Mouse (Mus musculus) myocyte (in vitro differentiated cells): ENCODE measurements at regions not wholly inside any gene's neighbourhood (a gene's known extent, or its start where the extent isn't known, plus 50 kb on each side); places are given as distances from the start of the nearest gene placed in this dataset.

ENCODE experiments used
- H3K27me3 ChIP-seq: one replicate; pipeline ENCODE4 v1.6.1; 2011; ENCODE audit not compliant: control insufficient read depth, insufficient read depth, insufficient read length
- H3K36me3 ChIP-seq: one replicate; pipeline ENCODE4 v1.6.1; 2011; ENCODE audit not compliant: control insufficient read depth, insufficient read depth
- H3K4me2 ChIP-seq: one replicate; pipeline ENCODE4 v1.6.1; 2011; ENCODE audit warnings: low read depth, control low read depth
- H3K4me3 ChIP-seq: one replicate; pipeline ENCODE4 v1.5.1; 2011; ENCODE audit warnings: mild to moderate bottlenecking, control low read depth, moderate library complexity
- H3K79me2 ChIP-seq: one replicate; pipeline ENCODE4 v1.6.1; 2011; ENCODE audit not compliant: control insufficient read depth, insufficient read depth
- H3ac ChIP-seq: one replicate; pipeline ENCODE4 v1.6.1; 2011; ENCODE audit not compliant: control insufficient read depth, insufficient read length
- CEBPB ChIP-seq: IDR thresholded peaks from 2 replicates; pipeline ENCODE4 v1.6.1; 2011; ENCODE audit warnings: mild to moderate bottlenecking, moderate library complexity; ENCODE audit not compliant: poor library complexity, insufficient read depth, severe bottlenecking
- E2F4 ChIP-seq: IDR thresholded peaks from one replicate; pipeline ENCODE4 v1.6.1; 2011; ENCODE audit warnings: mild to moderate bottlenecking, control low read depth, moderate library complexity; ENCODE audit not compliant: insufficient read depth
- MAX ChIP-seq: IDR thresholded peaks from one replicate; pipeline ENCODE4 v1.6.1; 2011; ENCODE audit warnings: low read depth, mild to moderate bottlenecking, control low read depth
- MYOD1 ChIP-seq, 3 experiments: IDR thresholded peaks; one replicate each; pipeline ENCODE4 v1.6.1; 2011; ENCODE audit warnings: control low read depth in 2 of 3, low read depth in 2 of 3, mild to moderate bottlenecking in 2 of 3, moderate library complexity in 1 of 3; ENCODE audit not compliant: insufficient read length in 2 of 3, control insufficient read depth in 1 of 3
- MYOG ChIP-seq, 3 experiments: IDR thresholded peaks; one replicate each; pipeline ENCODE4 v1.6.1; 2011; ENCODE audit warnings: control low read depth in 2 of 3, low read depth in 2 of 3, mild to moderate bottlenecking in 2 of 3; ENCODE audit not compliant: insufficient read length in 2 of 3, control insufficient read depth in 1 of 3, insufficient read depth in 1 of 3
- POLR2A ChIP-seq: IDR thresholded peaks from one replicate; pipeline ENCODE4 v1.6.1; 2011; ENCODE audit warnings: low read depth, mild to moderate bottlenecking, control low read depth, moderate library complexity; ENCODE audit not compliant: insufficient read length
- POLR2AphosphoS2 ChIP-seq: IDR thresholded peaks from one replicate; pipeline ENCODE4 v1.6.1; 2011; ENCODE audit warnings: low read depth, control low read depth; ENCODE audit not compliant: insufficient read length
- REST ChIP-seq: IDR thresholded peaks from one replicate; pipeline ENCODE4 v1.6.1; 2011; ENCODE audit warnings: mild to moderate bottlenecking, control low read depth, moderate library complexity; ENCODE audit not compliant: insufficient read depth, insufficient read length
- SRF ChIP-seq: IDR thresholded peaks from one replicate; pipeline ENCODE4 v1.6.1; 2011; ENCODE audit warnings: low read depth; ENCODE audit not compliant: control insufficient read depth, insufficient read length
- TCF12 ChIP-seq: IDR thresholded peaks from one replicate; pipeline ENCODE4 v1.6.1; 2011; ENCODE audit warnings: mild to moderate bottlenecking, control low read depth; ENCODE audit not compliant: poor library complexity, insufficient read depth, severe bottlenecking
- TCF3 ChIP-seq: IDR thresholded peaks from one replicate; pipeline ENCODE4 v1.6.1; 2011; ENCODE audit warnings: low read depth, control low read depth; ENCODE audit not compliant: insufficient read length
- USF1 ChIP-seq: IDR thresholded peaks from one replicate; pipeline ENCODE4 v1.6.1; 2011; ENCODE audit warnings: low read depth, mild to moderate bottlenecking, control low read depth, moderate library complexity

DNA sequence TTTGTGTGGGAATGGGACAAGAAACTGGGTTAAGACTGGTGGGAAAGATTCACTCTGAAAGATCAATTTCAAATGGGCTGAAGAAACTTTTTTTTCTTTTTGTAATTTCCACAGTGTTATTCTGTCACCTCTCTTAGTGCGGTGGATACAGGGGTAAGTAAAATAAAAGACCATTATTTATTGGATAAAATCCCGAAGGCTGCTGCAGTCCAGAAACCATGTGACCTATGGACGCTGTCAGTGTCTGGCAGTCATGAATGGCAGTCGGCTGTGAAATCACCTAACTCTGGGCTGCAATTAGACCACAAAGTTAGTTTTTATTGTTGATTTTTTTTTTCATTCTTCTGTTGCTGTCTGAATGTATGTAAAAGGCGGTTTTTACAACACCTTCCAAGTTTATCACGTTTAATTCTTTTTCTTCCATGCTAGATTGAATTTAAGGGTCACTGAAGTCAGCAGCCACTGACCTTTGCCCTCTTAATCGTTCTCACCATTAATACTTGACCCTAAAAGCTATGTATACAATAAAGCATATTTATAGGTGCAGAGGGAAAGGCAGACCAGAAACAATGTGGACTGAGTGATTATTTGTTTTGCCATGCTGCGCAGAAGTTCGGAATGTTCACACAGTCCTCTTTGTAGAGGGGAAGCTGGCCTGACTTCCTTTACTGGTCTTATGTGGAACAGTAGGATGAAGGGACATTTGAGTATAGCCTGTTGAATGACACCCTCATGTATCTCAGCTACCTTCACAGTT is 182.7 kb downstream of the Bmp2 start:
- no peak overlapping the region for H3K4me2 ChIP-seq
- no peaks in the 10 kb centered on the region for H3K79me2 ChIP-seq
- no peak for TF ChIP-seq POLR2AphosphoS2
- TF ChIP-seq SRF = no peak
- no peak for TF ChIP-seq CEBPB
- TF ChIP-seq MYOD1 (IDR thresholded peaks at IDR 0.05; ENCODE audit: control insufficient read depth in 1 of 3, insufficient read length in 2 of 3, low read depth in 2 of 3) = no peak
- TF ChIP-seq E2F4 = no peak
- no peak for TF ChIP-seq USF1
- no peak for TF ChIP-seq REST
- TF ChIP-seq POLR2A = no peak
- no peak for TF ChIP-seq TCF12
- no peak for TF ChIP-seq MAX
- TF ChIP-seq TCF3 = no peak
- no peak for TF ChIP-seq MYOG (IDR thresholded peaks at IDR 0.05; ENCODE audit: control insufficient read depth in 1 of 3, insufficient read depth in 1 of 3, insufficient read length in 2 of 3, low read depth in 2 of 3)
- no peaks in the 10 kb centered on the region for H3K36me3 ChIP-seq
- H3K27me3 ChIP-seq = no peaks in the 10 kb centered on the region
- H3ac ChIP-seq = no peak overlapping the region
- no peak overlapping the region for H3K4me3 ChIP-seq

DNA sequence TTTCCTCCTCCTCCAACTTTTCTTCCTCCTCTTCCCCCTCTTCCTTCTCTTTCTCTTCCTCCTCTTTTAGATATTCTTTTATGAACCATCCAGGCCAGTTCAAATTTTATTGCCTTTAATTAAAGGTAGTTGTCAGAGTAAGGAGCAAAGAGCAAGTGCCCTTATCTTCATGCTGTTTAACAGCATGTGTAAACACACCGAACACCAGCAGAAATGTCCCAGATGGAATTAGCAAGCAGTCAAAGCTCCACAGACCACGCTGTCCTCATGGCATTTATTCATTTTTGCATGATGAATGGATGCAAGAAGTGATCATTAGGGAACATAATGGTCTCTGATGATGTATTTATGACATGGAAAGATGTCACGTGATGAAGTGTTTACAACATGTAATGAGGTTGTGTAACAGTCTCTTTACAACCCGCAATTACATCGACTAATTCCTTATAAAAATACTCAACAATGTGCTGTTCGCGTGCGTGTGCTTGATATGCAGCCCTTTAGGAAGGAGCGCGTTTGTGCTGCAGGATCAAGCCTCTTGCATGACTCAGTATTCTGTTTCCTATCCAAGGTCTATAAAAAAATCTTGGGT is 187.0 kb downstream of the Bmp2 start:
- no peak overlapping the region for H3ac ChIP-seq
- TF ChIP-seq POLR2A (no peak), REST (no peak), USF1 (peak; percentile 63)

DNA sequence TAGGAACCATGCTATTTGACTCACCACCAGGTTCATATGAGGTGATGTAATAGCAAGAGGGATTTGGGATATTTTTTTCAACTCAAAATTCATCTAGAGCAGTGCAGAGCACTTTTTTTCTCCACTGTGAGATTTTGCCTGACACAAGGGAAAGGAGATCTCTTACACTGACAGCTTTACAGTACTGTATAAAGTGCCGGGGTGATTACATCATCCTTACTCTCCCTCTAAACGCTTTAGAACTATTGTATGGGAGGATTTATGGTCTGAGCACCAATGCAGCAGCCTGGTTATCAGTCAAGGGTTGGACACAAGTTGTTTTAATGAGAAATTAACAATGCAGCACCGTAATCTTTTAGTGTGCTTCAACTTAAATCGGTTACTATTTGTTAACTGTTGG is 196.5 kb downstream of the Bmp2 start:
- TF ChIP-seq MYOD1 (IDR thresholded peaks at IDR 0.05; ENCODE audit: control insufficient read depth in 1 of 3, insufficient read length in 2 of 3, low read depth in 2 of 3) (no peak), TCF12 (no peak), TCF3 (no peak), POLR2AphosphoS2 (no peak), MYOG (IDR thresholded peaks at IDR 0.05; ENCODE audit: control insufficient read depth in 1 of 3, insufficient read depth in 1 of 3, insufficient read length in 2 of 3, low read depth in 2 of 3) (no peak), MAX (no peak), POLR2A (no peak), E2F4 (no peak), REST (no peak), SRF (no peak), CEBPB (no peak)
- Histone ChIP-seq H3K36me3 (no peaks in the 10 kb centered on the region), H3K4me2 (no peak overlapping the region), H3K79me2 (no peaks in the 10 kb centered on the region), H3K4me3 (no peak overlapping the region), H3ac (no peak overlapping the region), H3K27me3 (no peaks in the 10 kb centered on the region)

More for the DNA sequence above, 187.0 kb downstream of the Bmp2 start:
- Histone ChIP-seq H3K4me2 (no peak overlapping the region), H3K79me2 (no peaks in the 10 kb centered on the region), H3K36me3 (no peaks in the 10 kb centered on the region), H3K27me3 (no peaks in the 10 kb centered on the region), H3K4me3 (no peak overlapping the region)

DNA sequence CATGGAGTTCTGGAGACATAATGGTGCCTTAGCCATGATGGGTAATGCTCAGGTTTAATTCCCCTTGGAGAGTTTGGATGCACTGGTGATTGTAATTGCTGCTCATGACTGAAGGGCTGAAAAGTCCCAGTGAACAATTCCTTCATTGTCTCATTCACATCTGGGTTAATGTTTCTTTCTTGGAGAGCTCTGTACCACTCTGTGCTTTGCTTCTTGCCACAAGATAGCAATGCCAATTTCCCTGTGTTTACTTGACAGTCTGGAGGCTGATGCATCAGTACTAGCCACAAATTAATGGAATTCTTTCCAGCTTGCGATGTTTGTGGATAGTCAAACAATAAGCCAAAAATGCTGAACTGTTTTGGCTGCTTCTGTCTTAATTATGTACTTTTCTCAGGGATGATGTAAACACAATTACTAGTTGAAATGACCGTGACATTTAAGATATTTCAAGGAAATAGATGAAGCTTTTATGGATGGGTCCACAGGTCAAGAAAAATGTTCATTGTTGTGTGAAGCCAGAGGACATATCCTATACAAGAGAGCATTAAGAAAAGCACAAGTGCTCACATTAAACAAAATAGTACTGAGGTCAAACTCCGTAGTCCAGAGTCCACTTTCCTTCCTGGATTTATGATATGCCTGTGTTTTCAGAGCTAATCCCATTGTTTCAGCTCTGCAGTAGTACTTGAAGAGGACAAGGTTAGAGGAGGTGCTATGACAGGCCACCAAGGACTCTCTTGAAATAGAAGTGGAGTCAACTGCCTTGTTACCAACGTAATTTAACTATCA is 198.1 kb downstream of the Bmp2 start:
- no peak for TF ChIP-seq MYOD1 (IDR thresholded peaks at IDR 0.05; ENCODE audit: control insufficient read depth in 1 of 3, insufficient read length in 2 of 3, low read depth in 2 of 3)
- no peak for TF ChIP-seq REST
- TF ChIP-seq POLR2A = no peak
- TF ChIP-seq E2F4 = no peak
- TF ChIP-seq POLR2AphosphoS2 = no peak
- no peak for TF ChIP-seq MAX
- TF ChIP-seq CEBPB = no peak
- no peak for TF ChIP-seq SRF
- no peak for TF ChIP-seq USF1
- no peak for TF ChIP-seq MYOG (IDR thresholded peaks at IDR 0.05; ENCODE audit: control insufficient read depth in 1 of 3, insufficient read depth in 1 of 3, insufficient read length in 2 of 3, low read depth in 2 of 3)
- no peak for TF ChIP-seq TCF3
- no peak for TF ChIP-seq TCF12
- H3K4me2 ChIP-seq = peak overlapping the region; percentile 3
- no peak overlapping the region for H3ac ChIP-seq
- no peaks in the 10 kb centered on the region for H3K79me2 ChIP-seq
- no peak overlapping the region for H3K4me3 ChIP-seq
- H3K27me3 ChIP-seq = no peaks in the 10 kb centered on the region
- H3K36me3 ChIP-seq = no peaks in the 10 kb centered on the region
